Mouse (Mus musculus): ENCODE results near the gene Ifna2. TPM values are rescaled to one million over a fixed set of nuclear protein-coding genes. Genes with fewer than 3 reads are reported as not detected.

Gene Ifna2
- polyA plus RNA-seq, 1 experiment from 2014 or later = not detected

GRCm38 (mm10) chr4:88707128-88707826, 23.6 kb upstream of the Ifna2 start:
- no peak overlapping the region for H3K4me2 ChIP-seq
- no peak overlapping the region for H3K4me3 ChIP-seq (ENCODE audit: low read depth, low read length)
- ATAC-seq (replicated peaks; ENCODE audit: low FRiP score) = no peak
- H3K9ac ChIP-seq (ENCODE audit: low read depth, low read length) = no peak overlapping the region
- DNase-seq (ENCODE audit: low spot score) = no peak
- no peaks in the 10 kb centered on the region for H3K4me1 ChIP-seq (replicated peaks; ENCODE audit: control insufficient read depth, insufficient read depth, low read length)
- no peak overlapping the region for H3K27ac ChIP-seq (ENCODE audit: low read depth, low read length)
- WGBS = 89% methylated on average over 1 of the region's 1 CpGs
- no peaks in the 10 kb centered on the region for H3K36me3 ChIP-seq (ENCODE audit: control insufficient read depth, insufficient read depth, low read length)
- H3K9me3 ChIP-seq (ENCODE audit: control insufficient read depth, low read length) = no peaks in the 10 kb centered on the region
- H3K27me3 ChIP-seq (replicated peaks; ENCODE audit: control insufficient read depth, insufficient read depth, low read length) = no peaks in the 10 kb centered on the region

GRCm38 (mm10) chr4:88705924-88706323, 22.2 kb upstream of the Ifna2 start:
- no peak overlapping the region for H3K4me3 ChIP-seq (ENCODE audit: low read depth, low read length)
- no peak overlapping the region for H3K4me2 ChIP-seq
- H3K27me3 ChIP-seq (replicated peaks; ENCODE audit: control insufficient read depth, insufficient read depth, low read length) = no peaks in the 10 kb centered on the region
- H3K36me3 ChIP-seq (ENCODE audit: control insufficient read depth, insufficient read depth, low read length) = no peaks in the 10 kb centered on the region
- no peak overlapping the region for H3K27ac ChIP-seq (ENCODE audit: low read depth, low read length)
- no peaks in the 10 kb centered on the region for H3K4me1 ChIP-seq (replicated peaks; ENCODE audit: control insufficient read depth, insufficient read depth, low read length)
- WGBS = 27% methylated on average over 3 of the region's 3 CpGs
- ATAC-seq (replicated peaks; ENCODE audit: low FRiP score) (no peak), DNase-seq (ENCODE audit: low spot score) (no peak)
- no peaks in the 10 kb centered on the region for H3K9me3 ChIP-seq (ENCODE audit: control insufficient read depth, low read length)
- H3K9ac ChIP-seq (ENCODE audit: low read depth, low read length) = no peak overlapping the region

GRCm38 (mm10) chr4:88699301-88699700, 15.6 kb upstream of the Ifna2 start:
- H3K9ac ChIP-seq (ENCODE audit: low read depth, low read length) = no peak overlapping the region
- H3K9me3 ChIP-seq (ENCODE audit: control insufficient read depth, low read length) = no peaks in the 10 kb centered on the region
- no peaks in the 10 kb centered on the region; the same call in 1 of the 2 replicates for H3K27me3 ChIP-seq (replicated peaks; ENCODE audit: control insufficient read depth, insufficient read depth, low read length)
- ATAC-seq (replicated peaks; ENCODE audit: low FRiP score) (no peak), DNase-seq (ENCODE audit: low spot score) (no peak)
- no peak overlapping the region for H3K27ac ChIP-seq (ENCODE audit: low read depth, low read length)
- WGBS = 71% methylated on average over 1 of the region's 1 CpGs
- no peaks in the 10 kb centered on the region for H3K4me1 ChIP-seq (replicated peaks; ENCODE audit: control insufficient read depth, insufficient read depth, low read length)
- no peak overlapping the region for H3K4me2 ChIP-seq
- no peak overlapping the region for H3K4me3 ChIP-seq (ENCODE audit: low read depth, low read length)
- no peaks in the 10 kb centered on the region for H3K36me3 ChIP-seq (ENCODE audit: control insufficient read depth, insufficient read depth, low read length)

- Histone ChIP-seq H3K9ac (ENCODE audit: low read depth, low read length) (no peak overlapping the region), H3K4me3 (ENCODE audit: low read depth, low read length) (no peak overlapping the region), H3K4me1 (replicated peaks; ENCODE audit: control insufficient read depth, insufficient read depth, low read length) (no peaks in the 10 kb centered on the region), H3K36me3 (ENCODE audit: control insufficient read depth, insufficient read depth, low read length) (no peaks in the 10 kb centered on the region), H3K27ac (ENCODE audit: low read depth, low read length) (no peak overlapping the region), H3K9me3 (ENCODE audit: control insufficient read depth, low read length) (no peaks in the 10 kb centered on the region), H3K27me3 (replicated peaks; ENCODE audit: control insufficient read depth, insufficient read depth, low read length) (no peaks in the 10 kb centered on the region; the same call in 1 of the 2 replicates), H3K4me2 (no peak overlapping the region)
- DNase-seq (ENCODE audit: low spot score) (no peak), ATAC-seq (replicated peaks; ENCODE audit: low FRiP score) (no peak)
- 65% methylated on average over 5 of the region's 5 CpGs for WGBS
Observed at GRCm38 (mm10) chr4:88698781-88699180, 15.1 kb upstream of the Ifna2 start.

GRCm38 (mm10) chr4:88697753-88698152, 14.0 kb upstream of the Ifna2 start:
- DNase-seq (ENCODE audit: low spot score) (no peak), ATAC-seq (replicated peaks; ENCODE audit: low FRiP score) (no peak)
- H3K4me2 ChIP-seq = no peak overlapping the region
- WGBS = 81% methylated on average over 4 of the region's 4 CpGs
- no peak overlapping the region for H3K4me3 ChIP-seq (ENCODE audit: low read depth, low read length)
- H3K27me3 ChIP-seq (replicated peaks; ENCODE audit: control insufficient read depth, insufficient read depth, low read length) = no peaks in the 10 kb centered on the region; the same call in 1 of the 2 replicates
- H3K9me3 ChIP-seq (ENCODE audit: control insufficient read depth, low read length) = no peaks in the 10 kb centered on the region
- no peak overlapping the region for H3K27ac ChIP-seq (ENCODE audit: low read depth, low read length)
- H3K9ac ChIP-seq (ENCODE audit: low read depth, low read length) = no peak overlapping the region
- H3K36me3 ChIP-seq (ENCODE audit: control insufficient read depth, insufficient read depth, low read length) = no peaks in the 10 kb centered on the region
- no peaks in the 10 kb centered on the region for H3K4me1 ChIP-seq (replicated peaks; ENCODE audit: control insufficient read depth, insufficient read depth, low read length)

- H3K4me1 ChIP-seq (replicated peaks; ENCODE audit: control insufficient read depth, insufficient read depth, low read length) = no peaks in the 10 kb centered on the region
- ATAC-seq (replicated peaks; ENCODE audit: low FRiP score) (no peak), DNase-seq (ENCODE audit: low spot score) (no peak)
- no peak overlapping the region for H3K4me3 ChIP-seq (ENCODE audit: low read depth, low read length)
- no peaks in the 10 kb centered on the region for H3K9me3 ChIP-seq (ENCODE audit: control insufficient read depth, low read length)
- H3K4me2 ChIP-seq = no peak overlapping the region
- no peak overlapping the region for H3K27ac ChIP-seq (ENCODE audit: low read depth, low read length)
- H3K9ac ChIP-seq (ENCODE audit: low read depth, low read length) = no peak overlapping the region
- WGBS = 57% methylated on average over 6 of the region's 6 CpGs
- H3K27me3 ChIP-seq (replicated peaks; ENCODE audit: control insufficient read depth, insufficient read depth, low read length) = no peaks in the 10 kb centered on the region; the same call in 1 of the 2 replicates
- H3K36me3 ChIP-seq (ENCODE audit: control insufficient read depth, insufficient read depth, low read length) = no peaks in the 10 kb centered on the region
Observed at GRCm38 (mm10) chr4:88697108-88697507, 13.4 kb upstream of the Ifna2 start.

- no peak overlapping the region for H3K4me3 ChIP-seq (ENCODE audit: low read depth, low read length)
- no peak overlapping the region for H3K9ac ChIP-seq (ENCODE audit: low read depth, low read length)
- ATAC-seq (replicated peaks; ENCODE audit: low FRiP score) (peak; percentile 67), DNase-seq (ENCODE audit: low spot score) (peak; percentile 63)
- WGBS = 22% methylated on average over 3 of the region's 3 CpGs
- H3K4me2 ChIP-seq = no peak overlapping the region
- no peaks in the 10 kb centered on the region; the same call in 1 of the 2 replicates for H3K27me3 ChIP-seq (replicated peaks; ENCODE audit: control insufficient read depth, insufficient read depth, low read length)
- H3K36me3 ChIP-seq (ENCODE audit: control insufficient read depth, insufficient read depth, low read length) = no peaks in the 10 kb centered on the region
- H3K27ac ChIP-seq (ENCODE audit: low read depth, low read length) = no peak overlapping the region
- no peaks in the 10 kb centered on the region for H3K9me3 ChIP-seq (ENCODE audit: control insufficient read depth, low read length)
- H3K4me1 ChIP-seq (replicated peaks; ENCODE audit: control insufficient read depth, insufficient read depth, low read length) = no peaks in the 10 kb centered on the region
Observed at GRCm38 (mm10) chr4:88696237-88696884, 12.6 kb upstream of the Ifna2 start.

- Histone ChIP-seq H3K4me1 (replicated peaks; ENCODE audit: control insufficient read depth, insufficient read depth, low read length) (no peaks in the 10 kb centered on the region), H3K9me3 (ENCODE audit: control insufficient read depth, low read length) (no peaks in the 10 kb centered on the region)
Observed at GRCm38 (mm10) chr4:88693392-88693791, 9.7 kb upstream of the Ifna2 start.

GRCm38 (mm10) chr4:88692537-88692936, 8.8 kb upstream of the Ifna2 start:
- Histone ChIP-seq H3K27ac (ENCODE audit: low read depth, low read length) (no peak overlapping the region), H3K9me3 (ENCODE audit: control insufficient read depth, low read length) (no peaks in the 10 kb centered on the region), H3K27me3 (replicated peaks; ENCODE audit: control insufficient read depth, insufficient read depth, low read length) (no peaks in the 10 kb centered on the region; the same call in 1 of the 2 replicates), H3K36me3 (ENCODE audit: control insufficient read depth, insufficient read depth, low read length) (no peaks in the 10 kb centered on the region), H3K4me1 (replicated peaks; ENCODE audit: control insufficient read depth, insufficient read depth, low read length) (no peaks in the 10 kb centered on the region), H3K4me2 (no peak overlapping the region), H3K9ac (ENCODE audit: low read depth, low read length) (no peak overlapping the region), H3K4me3 (ENCODE audit: low read depth, low read length) (no peak overlapping the region)
- ATAC-seq (replicated peaks; ENCODE audit: low FRiP score) (no peak), DNase-seq (ENCODE audit: low spot score) (no peak)
- 49% methylated on average over 1 of the region's 1 CpGs for WGBS

More at GRCm38 (mm10) chr4:88693392-88693791, 9.7 kb upstream of the Ifna2 start:
- Histone ChIP-seq H3K9ac (ENCODE audit: low read depth, low read length) (no peak overlapping the region), H3K4me2 (no peak overlapping the region), H3K27ac (ENCODE audit: low read depth, low read length) (no peak overlapping the region), H3K36me3 (ENCODE audit: control insufficient read depth, insufficient read depth, low read length) (no peaks in the 10 kb centered on the region), H3K27me3 (replicated peaks; ENCODE audit: control insufficient read depth, insufficient read depth, low read length) (no peaks in the 10 kb centered on the region; the same call in 1 of the 2 replicates), H3K4me3 (ENCODE audit: low read depth, low read length) (no peak overlapping the region)
- no peak for DNase-seq (ENCODE audit: low spot score)
- WGBS = 63% methylated on average over 2 of the region's 2 CpGs
- no peak for ATAC-seq (replicated peaks; ENCODE audit: low FRiP score)

Data from liver, embryonic 11.5 days (tissue).